7 mouse cellular contexts compared by ENCODE assay signal in the genomic region with DNA sequence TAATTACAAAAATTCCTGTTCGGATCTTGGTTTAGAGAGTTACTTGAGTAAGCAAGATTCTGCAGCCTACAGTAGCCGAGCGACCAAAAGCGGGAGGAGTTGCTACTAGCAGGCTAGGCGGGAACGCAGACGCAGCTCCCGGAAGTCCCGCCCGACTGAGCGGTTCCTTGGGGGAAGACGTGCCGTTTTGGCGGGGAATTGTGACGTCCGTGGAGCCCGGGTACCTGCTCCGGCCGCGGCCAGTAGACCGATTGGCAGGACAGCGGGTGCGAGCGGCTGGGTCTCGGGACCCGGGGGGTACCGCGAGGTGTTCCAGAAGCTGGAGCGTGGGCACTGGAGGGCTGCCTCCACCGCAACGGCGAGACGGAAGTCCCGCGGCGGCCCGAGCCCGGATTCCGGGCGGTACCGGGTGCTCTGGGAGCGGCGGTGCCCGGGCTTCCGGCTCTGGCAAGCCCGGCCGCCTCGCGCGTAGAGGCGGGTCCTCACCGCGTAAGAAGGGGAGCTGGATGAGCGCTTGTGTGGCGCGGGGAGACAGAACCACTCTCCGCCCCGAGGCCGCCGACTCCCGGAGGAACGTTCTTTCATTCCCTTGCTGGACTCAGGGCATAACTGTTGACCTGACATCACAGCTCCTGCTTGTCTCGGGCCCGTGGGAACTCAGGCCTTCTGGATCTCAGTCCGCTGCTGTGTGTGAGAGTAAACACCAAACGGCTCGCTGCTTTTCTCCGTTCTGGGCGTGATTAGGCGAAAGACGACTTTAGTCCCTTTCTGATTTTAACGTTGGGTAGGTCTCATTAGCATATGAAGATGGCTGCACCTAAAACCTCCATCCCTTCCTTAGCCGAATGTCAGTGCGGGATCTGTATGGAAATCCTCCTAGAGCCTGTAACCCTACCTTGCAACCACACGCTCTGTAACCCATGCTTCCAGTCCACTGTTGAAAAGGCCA. TPM values are rescaled to one million over a fixed set of nuclear protein-coding genes. Genes with fewer than 3 reads are reported as not detected.
DNase-seq lines count a peak whose midpoint lies in the region; ATAC-seq lines count a peak whose summit lies in the region.

A gene (plus strand): TSS at position 152 of the 949 bp plus-strand sequence.

- H3K9ac ChIP-seq in intestine, embryonic 15.5 days = peak within 1 kb of the TSS; percentile 92

- peak within 1 kb of the TSS; percentile 57 for H3K4me2 ChIP-seq in intestine, embryonic 15.5 days (replicated peaks)

- no peaks in the 10 kb centered on the region for H3K9me3 ChIP-seq in intestine, embryonic 15.5 days
- H3K9me3 ChIP-seq in midbrain, embryonic 10.5 days (replicated peaks) = peaks cover 10% of the 10 kb centered on the region

- intact Hi-C loops in left cerebral cortex, postnatal 25 days (cut with DNase I) = loop anchor here (1.0 to 2.0 kb wide), 2 partner anchors 30 to 55 kb away; a partner anchor contains a TSS

- H3K4me1 ChIP-seq in intestine, embryonic 15.5 days (replicated peaks) = 0 out of 2 replicates have a peak, but pooled peaks cover 6% of the 10 kb centered on the region
- H3K4me1 ChIP-seq in midbrain, embryonic 10.5 days = peaks cover 34% of the 10 kb centered on the region

- peak; percentile 94 to 98 for DNase-seq in adrenal gland, adult (ENCODE audit: inconsistent age in 2 of 2, low spot score in 1 of 2)
- DNase-seq in embryo, embryonic 10.5 days (ENCODE audit: low spot score) = peak; percentile 95
- DNase-seq in gastrocnemius, postnatal 25 days = peak; percentile 89
- DNase-seq in left cerebral cortex, postnatal 25 days (ENCODE audit: low spot score in 2 of 2) = peak; percentile 91 to 95
- peak; percentile 91 for DNase-seq in midbrain, embryonic 10.5 days (ENCODE audit: low spot score)
- peak; percentile 84 for DNase-seq in right cerebral cortex, postnatal 4 days

- no peaks in the 10 kb centered on the region for H3K27me3 ChIP-seq in intestine, embryonic 15.5 days (replicated peaks)
- no peaks in the 10 kb centered on the region for H3K27me3 ChIP-seq in midbrain, embryonic 10.5 days (ENCODE audit: low read depth, poor library complexity, severe bottlenecking)

- H3K4me3 ChIP-seq in intestine, embryonic 15.5 days (replicated peaks) = peak within 1 kb of the TSS; percentile 68
- H3K4me3 ChIP-seq in midbrain, embryonic 10.5 days = peak within 1 kb of the TSS; percentile 93

- H3K36me3 ChIP-seq in intestine, embryonic 15.5 days = 0 out of 2 replicates have a peak, but pooled peaks cover 6% of the 10 kb centered on the region
- peaks cover 35% of the 10 kb centered on the region for H3K36me3 ChIP-seq in midbrain, embryonic 10.5 days

- under 1% methylated on average over 75 of the region's 75 CpGs for WGBS in intestine, embryonic 15.5 days
- WGBS in midbrain, embryonic 10.5 days = under 1% methylated on average over 75 of the region's 75 CpGs

- H3K27ac ChIP-seq in intestine, embryonic 15.5 days = peak within 1 kb of the TSS; percentile 98
- peak within 1 kb of the TSS; percentile 97 for H3K27ac ChIP-seq in midbrain, embryonic 10.5 days (replicated peaks)

- ATAC-seq in intestine, embryonic 15.5 days = peak; percentile 97

RNA-seq across cellular contexts. Expression of the gene that starts here (rescaled TPM):
- 10 to 100 TPM in 1 of 2 experiments, 1 to 10 TPM in 1; 9.8 to 10.5 TPM for total RNA-seq in gastrocnemius, postnatal 25 days (2021)
- 28.0 and 29.0 TPM in 2 replicates for polyA plus RNA-seq in intestine, embryonic 15.5 days (2015; fragmentation: Nextera tagmentation; extraction: Ambion mirVana)
- total RNA-seq in left cerebral cortex, postnatal 25 days (2021) = 10 to 100 TPM; 27.7 TPM
- polyA plus RNA-seq in midbrain, embryonic 10.5 days (2016; fragmentation: Nextera tagmentation; extraction: Ambion mirVana) = 34.6 and 35.2 TPM in 2 replicates

Comparison
In these comparisons a context has a peak if more than half of its experiments do, and no peak if none do; other contexts are left out.
1. Peak in every context shown above with its lines: DNase-seq, ATAC-seq, H3K4me3 ChIP-seq and H3K27ac ChIP-seq.